Mouse (Mus musculus): ENCODE data around the gene Zfand6.

DNA sequence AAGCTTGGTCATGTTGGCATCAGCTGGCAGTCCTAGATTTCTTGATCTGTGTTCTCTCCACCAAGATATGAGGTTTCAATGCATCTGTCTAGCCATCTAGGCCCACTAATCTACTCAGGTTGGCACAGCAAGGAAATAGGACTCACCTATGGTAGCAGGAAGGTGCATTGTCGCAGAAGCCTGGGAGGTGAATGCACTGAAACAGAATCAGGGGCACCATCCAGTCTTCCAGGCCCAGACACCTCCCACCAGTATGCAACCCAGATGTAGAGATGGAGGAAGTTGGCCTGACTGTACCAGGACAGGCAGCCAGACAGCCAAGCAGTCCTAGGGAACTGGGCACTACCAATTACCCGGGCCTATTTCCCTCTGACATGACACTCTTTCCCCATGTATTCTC, 89.1 kb downstream of the Zfand6 start:
- TF ChIP-seq POLR2A (IDR thresholded peaks at IDR 0.05; ENCODE audit: borderline replicate concordance, low read depth, low read length): no peak
- no peak for TF ChIP-seq CTCF (IDR thresholded peaks at IDR 0.05; ENCODE audit: low read depth, low read length)

Data from bone marrow macrophage, adult 2 months (primary cell).